Mouse (Mus musculus) heart, postnatal 14 days (tissue): Measurements from ENCODE around the gene 1700030J22Rik. TPM values are rescaled to one million over a fixed set of nuclear protein-coding genes. Genes with fewer than 3 reads are reported as not detected.
A peak's percentile ranks its signal among the peaks of the same experiment; 100 is the strongest.

Source experiments
- DNase-seq, 2 experiments: peaks; one replicate each; pipeline ENCODE4 v3.0.0; 2021 to 2022
- intact Hi-C: fragments of 180-260 bp; cut with DNase I; formaldehyde crosslinking; loops from one replicate; pipeline ENCODE4 v1.15.1; 2025
- total RNA-seq, 2 experiments: library from RNA; stranded (reverse); gene quantifications; 2 replicates each; pipeline ENCODE4 v1.2.3; 2021

Gene 1700030J22Rik
- total RNA-seq, 2 experiments from 2014 or later, result 0.54 to 0.79 TPM

DNA sequence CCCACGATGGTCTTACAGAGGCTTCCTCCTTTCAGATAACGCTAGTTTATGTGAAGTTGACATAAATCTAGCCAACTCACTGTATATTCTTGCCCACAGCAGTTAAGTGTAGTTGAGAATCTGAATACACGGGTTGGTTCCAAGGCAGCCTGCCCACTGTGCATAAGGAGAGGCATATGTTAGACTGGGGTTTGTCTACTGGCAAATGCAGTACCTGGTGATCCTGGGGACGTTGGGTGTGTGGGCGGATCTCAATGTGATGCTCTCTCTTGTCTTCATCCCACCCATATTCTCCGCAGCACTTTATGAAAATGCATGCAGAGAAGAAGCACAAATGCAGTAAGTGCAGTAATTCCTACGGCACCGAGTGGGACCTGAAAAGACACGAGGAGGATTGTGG is 24.3 kb downstream of the 1700030J22Rik start:
- no peak for DNase-seq
- intact Hi-C loops, result no loop called here

DNA sequence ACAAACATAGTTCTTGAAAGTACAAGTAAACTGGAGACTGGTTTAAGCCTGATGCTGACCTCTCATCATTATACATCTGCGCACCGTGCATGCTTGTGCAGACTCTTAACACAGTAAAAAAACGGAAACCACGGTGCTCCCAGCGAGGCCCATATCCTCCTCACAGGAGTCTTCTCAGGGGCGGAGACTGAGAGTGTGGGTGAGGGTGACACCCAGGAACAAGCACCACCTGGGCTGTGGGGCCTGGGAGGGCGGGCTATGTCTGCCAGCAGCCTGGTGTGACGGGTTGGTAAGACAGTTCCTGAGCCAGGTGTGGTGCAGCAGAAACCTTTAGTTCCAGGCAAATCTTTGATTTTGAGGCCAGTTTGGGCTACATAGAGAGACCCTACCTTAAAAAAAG is 26.3 kb downstream of the 1700030J22Rik start:
- intact Hi-C loops, result no loop called here
- DNase-seq, result no peak

DNA sequence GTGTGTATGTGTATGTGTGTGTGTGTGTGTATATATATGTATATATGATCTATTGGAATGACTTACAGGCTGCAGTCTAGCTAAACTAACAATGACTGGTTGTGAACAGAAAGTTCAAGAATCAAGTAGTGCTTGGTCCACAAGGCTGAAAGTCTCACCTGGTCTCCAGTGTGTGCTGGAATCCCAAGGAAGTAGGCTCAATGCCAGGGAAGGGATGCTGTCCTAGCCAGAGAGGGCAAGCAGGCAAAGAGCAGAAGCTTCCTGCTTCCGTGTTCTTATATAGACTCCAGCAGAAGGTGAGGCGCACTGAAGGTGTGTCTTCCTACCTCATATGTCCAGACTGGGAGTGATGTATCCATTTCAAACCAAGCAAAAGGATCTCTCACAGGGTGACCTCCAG is 27.0 kb downstream of the 1700030J22Rik start:
- intact Hi-C loops, result no loop called here
- no peak for DNase-seq

GRCm38 (mm10) chr8:116951369-116951768 is 27.4 kb downstream of the 1700030J22Rik start:
- peak in 1 of 2 experiments; percentile 26 for DNase-seq
- intact Hi-C loops, result no loop called here

DNA sequence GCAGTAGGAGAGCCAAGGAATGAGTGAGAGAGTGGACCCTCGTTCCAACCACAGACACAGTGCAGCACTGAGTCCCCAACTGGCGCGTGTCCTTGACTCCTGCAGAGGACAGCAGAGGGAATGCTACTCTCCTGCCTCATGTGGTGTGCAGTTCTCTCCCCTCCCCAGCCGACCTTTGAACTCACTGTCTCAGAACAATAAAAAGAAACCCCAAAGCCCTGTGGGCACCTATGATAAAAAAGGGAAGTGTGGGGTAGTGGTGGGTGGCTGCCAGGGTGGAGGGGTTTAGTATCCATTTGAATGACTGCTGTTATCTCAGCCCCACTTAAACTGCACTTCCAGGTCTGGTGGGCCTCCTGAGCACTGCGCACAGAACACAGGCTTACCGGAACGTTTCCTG is 31.2 kb downstream of the 1700030J22Rik start:
- intact Hi-C loops, result loop anchor here (10.0 kb wide), 1 partner anchor 527 kb away; no protein-coding TSS in a partner anchor
- DNase-seq, result peak in 1 of 2 experiments; percentile 12

DNA sequence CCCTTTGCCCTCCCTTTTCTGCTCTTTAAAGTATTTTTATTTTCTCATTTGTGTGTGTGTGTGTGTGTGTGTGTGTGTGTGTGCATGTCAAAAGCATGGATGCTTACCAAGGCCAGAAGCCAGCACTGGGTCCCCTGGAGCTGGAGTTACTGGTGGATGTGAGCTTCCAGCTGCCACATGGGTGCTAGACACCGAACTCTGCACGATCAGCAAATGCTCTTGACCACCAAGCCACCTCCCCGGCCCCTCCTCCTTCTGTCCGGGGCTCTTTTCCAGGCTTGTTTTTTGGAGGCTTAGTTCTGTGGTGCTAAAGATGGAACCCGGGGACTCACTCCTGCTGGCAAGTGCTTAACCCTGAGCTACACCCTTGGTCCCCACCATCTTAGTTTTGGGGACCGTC is 31.9 kb downstream of the 1700030J22Rik start:
- peak; percentile 17 to 25 for DNase-seq
- intact Hi-C loops, result loop anchor here (10.0 kb wide), 1 partner anchor 528 kb away; no protein-coding TSS in a partner anchor

DNA sequence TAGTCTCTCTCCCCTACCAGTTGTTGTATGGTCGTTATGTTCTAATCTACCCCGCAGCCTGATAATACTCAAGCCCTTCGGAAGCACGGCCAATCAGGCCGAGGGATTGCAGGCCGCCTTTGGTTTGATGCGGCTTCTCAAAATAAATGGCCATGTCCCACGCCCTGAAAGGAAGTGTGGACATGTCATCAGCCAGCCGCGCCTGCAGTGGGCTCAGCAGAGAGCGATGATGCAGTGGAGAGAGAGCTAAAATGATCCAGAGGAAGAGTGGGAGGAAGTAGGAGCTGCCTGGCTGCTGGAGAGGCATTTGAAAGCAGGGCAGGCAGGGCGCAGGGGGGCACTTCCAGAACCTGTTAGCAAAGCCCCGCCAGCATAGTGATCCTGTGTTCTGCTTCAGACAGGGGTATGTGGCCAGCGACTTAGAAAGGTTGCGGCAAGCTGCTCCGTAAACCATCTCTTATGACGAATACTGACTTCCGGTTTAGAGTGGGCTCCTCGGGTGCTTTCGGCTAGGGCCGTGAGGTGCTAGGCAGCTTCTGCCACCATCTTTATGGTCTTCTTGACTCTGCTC is 32.4 kb downstream of the 1700030J22Rik start:
- intact Hi-C loops, result loop anchor here (10.0 kb wide), 1 partner anchor 528 kb away; no protein-coding TSS in a partner anchor
- peak; percentile 51 for DNase-seq

GRCm38 (mm10) chr8:116945169-116945910 is 33.4 kb downstream of the 1700030J22Rik start:
- intact Hi-C loops, result loop anchor here (10.0 kb wide), 1 partner anchor 529 kb away; no protein-coding TSS in a partner anchor
- DNase-seq, result no peak

DNA sequence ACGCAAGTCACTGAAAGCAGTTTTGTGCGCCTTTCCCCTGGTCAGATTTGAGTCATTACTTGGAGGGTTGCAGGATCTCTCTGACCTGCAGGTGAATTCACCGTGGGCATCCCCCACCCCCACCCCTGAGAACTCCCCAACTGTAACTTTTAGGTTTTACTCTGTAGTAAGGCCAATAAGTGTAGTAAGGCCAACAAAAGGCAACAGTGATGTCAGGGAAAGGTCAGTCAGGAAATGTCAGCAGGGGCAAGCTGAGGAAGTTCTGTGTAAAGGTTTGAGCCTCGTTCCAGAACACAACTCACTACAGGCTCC is 34.4 kb downstream of the 1700030J22Rik start:
- intact Hi-C loops, result loop anchor here (10.0 kb wide), 1 partner anchor 530 kb away; no protein-coding TSS in a partner anchor
- DNase-seq, result no peak

- intact Hi-C loops, result loop anchor here (1.0 to 10.0 kb wide), 2 partner anchors 37 to 531 kb away; no protein-coding TSS in a partner anchor
- DNase-seq, result peak; percentile 21 to 23
Observed at GRCm38 (mm10) chr8:116943555-116944384, 35.0 kb downstream of the 1700030J22Rik start.

GRCm38 (mm10) chr8:116943161-116943554 is 35.6 kb downstream of the 1700030J22Rik start, which contains the start of gene Atmin:
Atmin (plus strand) TSS chr8:116943393.
- DNase-seq, result peak; percentile 92 to 94
- intact Hi-C loops, result loop anchor here (1.0 to 10.0 kb wide), 2 partner anchors 37 to 532 kb away; no protein-coding TSS in a partner anchor

GRCm38 (mm10) chr8:116942284-116943058 is 36.3 kb downstream of the 1700030J22Rik start:
- DNase-seq, result no peak
- intact Hi-C loops, result loop anchor here (1.0 to 10.0 kb wide), 2 partner anchors 38 to 532 kb away; no protein-coding TSS in a partner anchor

GRCm38 (mm10) chr8:116935506-116935905 is 43.3 kb downstream of the 1700030J22Rik start:
- no peak for DNase-seq
- intact Hi-C loops, result no loop called here

- intact Hi-C loops, result no loop called here
- no peak for DNase-seq
Observed at GRCm38 (mm10) chr8:116934976-116935375, 43.8 kb downstream of the 1700030J22Rik start.

DNA sequence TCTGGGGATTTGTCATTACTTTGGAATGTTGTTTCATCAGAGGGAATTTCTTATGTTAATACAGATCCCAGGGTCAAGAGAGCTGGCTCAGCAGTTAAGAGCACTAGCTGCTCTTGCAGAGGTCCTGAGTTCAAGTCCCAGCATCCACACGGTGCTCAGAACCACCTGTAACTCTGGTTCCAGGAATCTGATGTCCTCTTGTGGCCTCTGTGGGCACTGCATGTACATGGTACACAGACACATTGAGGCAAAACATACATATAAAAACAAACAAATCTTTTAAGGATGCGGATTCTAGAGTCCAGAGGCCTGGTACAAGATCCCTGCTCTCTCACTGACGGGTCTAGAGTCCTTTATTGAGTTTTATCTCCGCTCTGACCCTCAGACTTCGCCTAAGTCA is 50.2 kb downstream of the 1700030J22Rik start:
- intact Hi-C loops, result no loop called here
- no peak for DNase-seq

- peak; percentile 30 to 46 for DNase-seq
- intact Hi-C loops, result no loop called here
Observed at GRCm38 (mm10) chr8:116927880-116928279, 50.9 kb downstream of the 1700030J22Rik start.

DNA sequence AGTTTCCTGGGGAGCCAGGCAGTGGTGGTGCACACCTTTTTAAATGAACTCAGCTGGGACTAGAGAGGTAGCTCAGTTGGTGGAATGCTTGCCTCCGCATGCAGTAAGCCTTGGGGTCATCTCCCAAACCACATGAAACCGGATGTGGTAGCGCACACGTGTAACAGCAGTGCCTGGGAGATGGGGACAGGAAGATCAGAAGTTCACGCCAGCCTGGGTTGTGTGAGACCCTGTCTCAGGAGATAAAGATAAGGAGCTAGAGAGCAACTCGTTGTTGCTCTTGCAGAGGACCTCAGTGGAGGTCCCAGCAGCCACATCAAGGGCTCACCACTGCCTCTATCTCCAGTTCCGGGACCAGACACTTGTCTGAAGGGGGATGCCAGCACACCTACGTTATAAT is 55.2 kb downstream of the 1700030J22Rik start:
- DNase-seq, result no peak
- intact Hi-C loops, result no loop called here

GRCm38 (mm10) chr8:116922060-116922757 is 56.5 kb downstream of the 1700030J22Rik start:
- intact Hi-C loops, result no loop called here
- no peak for DNase-seq

DNA sequence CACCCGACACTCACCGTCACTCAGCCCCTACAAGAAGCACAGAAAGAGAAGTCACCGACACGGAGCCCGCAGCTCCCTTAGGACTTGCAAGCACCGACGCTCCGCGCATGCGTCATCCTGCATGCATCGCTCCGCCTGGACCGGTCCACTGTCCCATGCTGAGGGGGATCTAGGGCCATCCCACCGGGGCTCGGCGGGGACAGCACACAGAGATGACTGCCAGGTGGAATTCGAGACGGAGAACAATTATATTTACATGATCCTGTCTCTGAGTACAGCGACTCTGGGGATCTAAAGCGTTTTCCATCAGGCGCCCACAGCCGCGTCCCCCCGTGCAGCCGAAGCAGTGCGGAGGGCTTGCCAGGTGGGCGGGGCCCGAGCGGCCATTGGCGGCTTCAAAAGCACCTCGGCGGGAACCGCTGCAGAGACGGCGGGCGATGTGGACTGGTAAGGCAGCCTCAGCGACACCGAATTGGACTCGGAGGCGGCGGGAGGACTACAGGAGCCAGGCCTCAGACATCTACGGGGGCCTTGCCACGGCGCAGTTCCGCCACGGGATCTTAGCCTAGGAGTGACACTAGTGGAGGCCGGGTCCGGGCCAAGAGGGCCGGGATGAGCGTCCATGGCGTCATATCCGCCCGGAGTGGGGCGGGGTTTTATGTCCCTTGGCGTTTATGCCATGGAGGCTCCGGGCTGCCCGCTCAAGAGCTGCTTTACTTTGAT is 57.3 kb downstream of the 1700030J22Rik start, which contains the start of the genes Cmc2 and Cenpn:
Cmc2 (minus strand) TSS at position 119 of the 723 bp plus-strand sequence.
Cenpn (plus strand) TSS at position 394 of the 723 bp plus-strand sequence.
- intact Hi-C loops, result no loop called here
- DNase-seq, result peak; percentile 93 to 95
